Mouse (Mus musculus) limb, embryonic 11.5 days (tissue): ENCODE data around the gene Hoxa13. TPM values are rescaled to one million over a fixed set of nuclear protein-coding genes. Genes with fewer than 3 reads are reported as not detected.
A peak's percentile ranks its signal among the peaks of the same experiment; 100 is the strongest.

Source experiments
- ATAC-seq: fragments of 200-750 bp; cut with Nextera tagmentation; 2 replicates; pipeline ENCODE4 v1.8.0; 2017; ENCODE audit warnings: low read depth; ENCODE audit not compliant: insufficient number of reproducible peaks, low FRiP score, low TSS enrichment
- DNase-seq: peaks from one replicate; pipeline ENCODE4 v3.0.0-alpha.2; 2015; ENCODE audit warnings: low spot score
- H3K27ac ChIP-seq: fragments of 300-500 bp; sonication (generic); replicated peaks from 2 replicates; pipeline ENCODE4 v1.5.1; 2014; ENCODE audit warnings: low read depth, mild to moderate bottlenecking, low read length
- H3K27me3 ChIP-seq: fragments of 300-500 bp; sonication (generic); 2 replicates; pipeline ENCODE4 v1.6.1; 2014; ENCODE audit warnings: mild to moderate bottlenecking, low read length, mixed read lengths; ENCODE audit not compliant: control insufficient read depth, insufficient read depth
- H3K36me3 ChIP-seq: fragments of 300-500 bp; sonication (generic); 2 replicates; pipeline ENCODE4 v1.6.1; 2014; ENCODE audit warnings: mild to moderate bottlenecking, low read length, moderate library complexity, mixed read lengths; ENCODE audit not compliant: control insufficient read depth, insufficient read depth
- H3K4me1 ChIP-seq: fragments of 300-500 bp; sonication (generic); 2 replicates; pipeline ENCODE4 v1.6.1; 2014; ENCODE audit warnings: low read length, mixed read lengths; ENCODE audit not compliant: control insufficient read depth, insufficient read depth
- H3K4me2 ChIP-seq: fragments of 300-500 bp; sonication (generic); 2 replicates; pipeline ENCODE4 v1.6.1; 2014; ENCODE audit warnings: low read depth, mild to moderate bottlenecking, moderate library complexity; ENCODE audit not compliant: severe bottlenecking
- H3K4me3 ChIP-seq: fragments of 300-500 bp; sonication (generic); 2 replicates; pipeline ENCODE4 v1.5.1; 2014; ENCODE audit warnings: low read depth, low read length
- H3K9ac ChIP-seq: fragments of 300-500 bp; sonication (generic); 2 replicates; pipeline ENCODE4 v1.6.1; 2014; ENCODE audit warnings: mild to moderate bottlenecking, low read length
- H3K9me3 ChIP-seq: fragments of 300-500 bp; sonication (generic); 2 replicates; pipeline ENCODE4 v1.6.1; 2016; ENCODE audit warnings: low read length; ENCODE audit not compliant: control insufficient read depth
- WGBS: fragments of 180-500 bp; shearing (Covaris S2); extraction: QIAGEN DNeasy Blood & Tissue Kit; methylation state at CpG from one replicate; pipeline ENCODE4 v1.1.7; 2014; 5-methylcytosine and 5-hydroxymethylcytosine counted together
- polyA plus RNA-seq: library from polyadenylated mRNA; unstranded; fragments of >200 nt; fragmentation: Nextera tagmentation; extraction: Ambion mirVana; gene quantifications from 2 replicates; pipeline ENCODE4 v1.2.1, GENCODE M21; 2014

The Hoxa13 gene
- polyA plus RNA-seq, 1 experiment from 2014 or later = 25.1 TPM

GRCm38 (mm10) chr6:52261751-52262462, 1.2 kb upstream of the Hoxa13 start:
- peak overlapping the region; percentile 62 for H3K4me2 ChIP-seq
- ATAC-seq = no peak
- H3K36me3 ChIP-seq = no peaks in the 10 kb centered on the region
- H3K4me1 ChIP-seq = 0 out of 2 replicates have a peak, but pooled peaks cover 9% of the 10 kb centered on the region
- peak overlapping the region; percentile 69 for H3K4me3 ChIP-seq
- peak overlapping the region; percentile 96 for H3K27ac ChIP-seq
- peak overlapping the region; percentile 93 for H3K9ac ChIP-seq
- no peaks in the 10 kb centered on the region for H3K9me3 ChIP-seq
- WGBS = 2% methylated on average over 9 of the region's 9 CpGs
- DNase-seq = peak; percentile 69
- H3K27me3 ChIP-seq = peaks cover 51% of the 10 kb centered on the region

DNA sequence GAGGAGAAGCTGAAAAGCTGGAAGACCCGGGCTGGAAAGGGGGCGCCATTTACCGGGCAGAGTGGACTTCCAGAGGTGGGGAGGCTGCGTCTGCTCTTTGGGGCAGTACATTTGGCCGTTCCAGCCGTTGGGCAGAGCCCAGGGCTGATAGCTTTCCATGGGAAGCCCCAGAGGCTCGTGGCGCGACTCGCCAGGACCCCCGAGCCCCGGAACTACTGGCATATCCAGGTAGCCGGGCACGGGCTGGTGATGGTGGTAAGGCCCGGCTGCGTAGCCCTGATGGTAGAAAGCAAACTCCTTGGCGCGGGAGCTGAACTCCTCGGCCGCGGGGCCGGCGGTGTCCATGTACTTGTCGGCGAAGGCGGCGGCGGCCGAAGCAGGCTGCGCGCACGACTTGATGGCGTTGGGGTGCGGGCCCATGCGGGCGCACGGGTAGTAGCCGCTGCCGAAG, 844 bp downstream of the Hoxa13 start:
- peak overlapping the region; percentile 69 for H3K4me3 ChIP-seq
- peak overlapping the region; percentile 96 for H3K27ac ChIP-seq
- 0 out of 2 replicates have a peak, but pooled peaks cover 9% of the 10 kb centered on the region for H3K4me1 ChIP-seq
- H3K36me3 ChIP-seq = no peaks in the 10 kb centered on the region
- peak overlapping the region; percentile 62 for H3K4me2 ChIP-seq
- peak overlapping the region; percentile 93 for H3K9ac ChIP-seq
- DNase-seq (peak; percentile 76), ATAC-seq (no peak)
- peaks cover 37% of the 10 kb centered on the region for H3K27me3 ChIP-seq
- WGBS = under 1% methylated on average over 39 of the region's 39 CpGs
- H3K9me3 ChIP-seq = no peaks in the 10 kb centered on the region

- H3K4me2 ChIP-seq = peak overlapping the region; percentile 62
- peak; percentile 71 for DNase-seq
- no peaks in the 10 kb centered on the region for H3K9me3 ChIP-seq
- peak overlapping the region; percentile 96 for H3K27ac ChIP-seq
- H3K9ac ChIP-seq = peak overlapping the region; percentile 93
- no peaks in the 10 kb centered on the region for H3K36me3 ChIP-seq
- WGBS = under 1% methylated on average over 24 of the region's 25 CpGs
- peak overlapping the region; percentile 69 for H3K4me3 ChIP-seq
- 0 out of 2 replicates have a peak, but pooled peaks cover 9% of the 10 kb centered on the region for H3K4me1 ChIP-seq
- peaks cover 32% of the 10 kb centered on the region for H3K27me3 ChIP-seq
- no peak for ATAC-seq
Measured at GRCm38 (mm10) chr6:52259081-52259790, 1.4 kb downstream of the Hoxa13 start.

DNA sequence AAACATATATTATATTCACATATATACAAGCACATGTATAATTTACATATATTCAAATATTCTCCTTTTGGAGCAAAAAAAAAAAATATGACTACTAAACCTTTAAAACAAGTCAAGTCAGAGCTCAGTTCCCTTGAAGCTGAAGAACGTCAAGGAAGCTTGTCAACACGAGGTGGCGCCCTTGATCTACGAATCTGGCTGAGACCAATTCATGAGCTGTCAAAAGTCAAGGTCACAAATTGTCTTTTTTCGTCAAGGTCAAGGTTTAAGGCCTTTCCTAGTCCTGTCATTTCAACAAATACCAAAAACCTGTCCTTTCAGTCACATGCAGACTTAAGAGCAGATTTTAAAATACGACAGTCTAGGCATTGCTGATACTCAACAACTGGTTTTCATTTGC, 3.7 kb downstream of the Hoxa13 start:
- 0% methylated on average over 6 of the region's 6 CpGs for WGBS
- H3K27ac ChIP-seq = no peak overlapping the region
- H3K4me1 ChIP-seq = peaks cover 12% of the 10 kb centered on the region; the same call in 1 of the 2 replicates
- H3K9me3 ChIP-seq = no peaks in the 10 kb centered on the region
- H3K36me3 ChIP-seq = no peaks in the 10 kb centered on the region
- peak overlapping the region; percentile 14; the same call in 1 of the 2 replicates for H3K4me2 ChIP-seq
- H3K27me3 ChIP-seq = peaks cover 17% of the 10 kb centered on the region
- H3K9ac ChIP-seq = 0 out of 2 replicates have a peak overlapping the region, but pooled peaks have one; percentile 27
- DNase-seq = peak; percentile 95
- peak overlapping the region; percentile 20 for H3K4me3 ChIP-seq
- ATAC-seq = no peak

GRCm38 (mm10) chr6:52253511-52254500, 6.9 kb downstream of the Hoxa13 start:
- Histone ChIP-seq H3K4me2 (peak overlapping the region; percentile 76), H3K4me3 (peak overlapping the region; percentile 42), H3K9ac (peak overlapping the region; percentile 87), H3K27me3 (peaks cover 6% of the 10 kb centered on the region; the same call in 1 of the 2 replicates), H3K4me1 (peaks cover 10% of the 10 kb centered on the region; the same call in 1 of the 2 replicates), H3K36me3 (no peaks in the 10 kb centered on the region), H3K27ac (peak overlapping the region; percentile 80), H3K9me3 (no peaks in the 10 kb centered on the region)
- under 1% methylated on average over 59 of the region's 59 CpGs for WGBS
- no peak for ATAC-seq
- peak; percentile 72 for DNase-seq

GRCm38 (mm10) chr6:52252775-52253376, 7.8 kb downstream of the Hoxa13 start:
- H3K36me3 ChIP-seq = no peaks in the 10 kb centered on the region
- peaks cover 6% of the 10 kb centered on the region; the same call in 1 of the 2 replicates for H3K27me3 ChIP-seq
- peak overlapping the region; percentile 76 for H3K4me2 ChIP-seq
- DNase-seq (peak; percentile 77), ATAC-seq (no peak)
- WGBS = 2% methylated on average over 35 of the region's 35 CpGs
- no peaks in the 10 kb centered on the region for H3K9me3 ChIP-seq
- H3K4me1 ChIP-seq = peaks cover 13% of the 10 kb centered on the region
- H3K4me3 ChIP-seq = peak overlapping the region; percentile 42
- peak overlapping the region; percentile 80 for H3K27ac ChIP-seq
- H3K9ac ChIP-seq = peak overlapping the region; percentile 87

DNA sequence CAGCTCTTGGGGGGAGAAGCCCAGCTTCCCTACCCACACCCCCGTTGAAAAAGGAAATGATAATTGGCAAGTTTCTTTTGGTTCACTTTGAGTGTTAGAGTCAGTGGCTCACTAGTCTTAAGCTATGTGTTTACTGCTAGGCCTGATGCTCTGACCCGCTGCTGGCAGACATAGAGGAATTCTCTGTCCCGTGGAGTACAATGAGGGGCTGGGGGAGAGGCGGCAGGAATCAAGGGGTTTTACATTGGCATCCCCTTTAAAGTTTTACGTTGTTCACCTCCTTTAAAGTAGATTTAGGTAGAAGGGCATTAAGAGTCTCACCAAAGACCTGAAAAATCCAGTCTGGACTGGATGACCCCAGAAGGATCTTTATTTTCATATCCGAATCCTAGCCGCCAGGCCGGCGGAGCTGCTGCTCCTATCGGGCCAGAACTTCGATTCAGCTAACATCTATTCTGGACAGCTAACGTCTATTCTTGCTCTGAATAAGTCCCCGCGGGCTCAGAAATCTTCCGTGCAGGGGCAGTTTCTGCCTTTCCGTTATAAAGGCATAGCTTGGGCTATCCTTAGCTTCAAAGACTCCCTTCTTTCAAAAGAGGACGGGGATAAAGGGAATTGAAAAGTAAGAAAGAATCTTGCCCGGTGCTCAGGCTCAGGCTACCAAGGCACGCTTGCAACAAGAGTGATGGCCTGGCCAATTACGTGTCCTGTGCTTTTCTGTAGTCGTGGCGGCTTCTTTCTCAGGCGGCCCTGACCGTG, 8.5 kb downstream of the Hoxa13 start:
- Histone ChIP-seq H3K4me2 (peak overlapping the region; percentile 76), H3K27ac (peak overlapping the region; percentile 80), H3K9me3 (no peaks in the 10 kb centered on the region), H3K4me1 (peaks cover 13% of the 10 kb centered on the region), H3K27me3 (peaks cover 6% of the 10 kb centered on the region; the same call in 1 of the 2 replicates), H3K36me3 (no peaks in the 10 kb centered on the region), H3K9ac (peak overlapping the region; percentile 87), H3K4me3 (peak overlapping the region; percentile 42)
- WGBS = 2% methylated on average over 24 of the region's 24 CpGs
- no peak for ATAC-seq
- peak; percentile 68 for DNase-seq
